Mouse (Mus musculus) skeletal muscle tissue, adult 2 months (tissue): ENCODE results near the gene Chic1.

Experiments used
- DNase-seq: peaks from one replicate; pipeline ENCODE4 v3.0.0-alpha.2; 2012; ENCODE audit warnings: low read depth, low spot score

The Chic1 gene

DNA sequence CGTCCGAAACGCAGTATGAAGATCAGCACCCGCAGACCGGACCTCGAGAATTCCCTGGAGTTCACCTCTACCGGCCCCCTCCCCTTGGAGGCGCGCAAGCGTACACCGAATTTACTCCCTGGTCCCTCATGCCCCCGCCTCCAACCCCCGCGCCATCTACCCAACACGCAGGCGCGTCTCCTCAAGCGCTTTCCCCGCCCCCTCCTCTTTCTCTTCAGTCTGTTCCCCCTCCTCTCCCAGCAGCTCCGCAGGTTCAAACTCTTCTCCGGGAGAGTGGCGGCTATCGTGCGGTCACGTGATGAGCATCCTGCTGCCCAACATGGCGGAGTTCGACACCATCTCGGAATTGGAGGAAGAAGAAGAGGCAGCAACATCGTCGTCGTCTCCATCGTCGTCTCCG lies at the start of gene Chic1:
Chic1 (plus strand) TSS at position 190 of the 400 bp plus-strand sequence.
- peak; percentile 1 for DNase-seq

DNA sequence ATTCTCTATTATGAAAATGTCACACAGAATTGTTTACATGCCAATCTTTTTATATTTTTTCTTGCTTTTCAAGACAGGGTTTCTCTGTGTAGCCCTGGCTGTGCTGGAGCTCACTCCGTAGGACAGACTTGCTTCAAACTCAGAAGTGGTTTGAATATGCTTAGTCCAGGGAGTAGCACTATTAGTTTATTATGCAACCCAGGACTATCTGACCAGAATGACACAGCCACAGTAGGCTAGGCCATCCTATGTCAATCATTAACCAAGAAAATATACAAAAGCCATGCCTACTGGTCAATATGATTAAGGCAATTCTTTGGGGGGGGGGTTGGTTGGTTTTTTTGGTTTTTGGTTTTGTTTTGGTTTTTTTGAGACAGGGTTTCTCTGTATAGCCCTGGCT lies 48.0 kb upstream of the Chic1 start:
- DNase-seq: no peak

DNA sequence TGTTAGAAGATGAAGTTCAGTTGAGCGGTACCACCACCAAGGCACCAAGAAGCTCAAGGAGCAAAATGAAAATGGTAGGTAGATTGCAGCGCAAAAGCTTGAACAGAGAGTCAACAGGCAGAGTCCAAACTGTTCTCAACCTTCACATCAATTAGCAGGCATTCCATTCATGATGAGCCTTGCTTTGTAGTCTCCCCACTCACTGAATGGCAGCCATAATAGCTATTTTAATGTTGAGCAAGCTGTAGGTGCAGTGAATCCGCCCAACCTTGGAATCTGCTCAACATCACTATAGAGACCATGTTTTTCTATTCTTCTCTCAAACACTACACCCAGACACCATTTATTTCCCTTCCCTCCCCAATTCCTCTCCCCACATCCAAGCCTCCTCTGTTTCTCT lies 44.6 kb upstream of the Chic1 start:
- DNase-seq: no peak

DNA sequence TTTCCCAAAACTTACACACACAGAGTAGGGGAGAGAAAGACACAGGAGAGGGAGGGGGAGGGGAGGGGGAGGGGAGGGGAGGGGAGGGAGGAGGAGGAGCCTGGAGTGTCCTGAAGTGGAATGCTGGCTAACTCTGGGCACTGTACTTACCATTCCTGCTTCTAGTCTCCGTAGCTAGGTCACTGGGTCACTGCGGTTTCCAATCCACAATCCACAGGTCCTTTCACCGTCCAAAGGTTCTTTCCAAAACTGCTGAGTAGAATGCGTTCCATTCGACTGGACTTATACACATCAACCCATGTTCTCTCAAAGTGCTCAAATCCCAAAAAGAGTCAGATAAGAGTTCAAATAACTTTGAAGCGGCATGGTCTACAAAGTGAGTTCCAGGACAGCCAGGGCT lies 42.1 kb upstream of the Chic1 start:
- no peak for DNase-seq

DNA sequence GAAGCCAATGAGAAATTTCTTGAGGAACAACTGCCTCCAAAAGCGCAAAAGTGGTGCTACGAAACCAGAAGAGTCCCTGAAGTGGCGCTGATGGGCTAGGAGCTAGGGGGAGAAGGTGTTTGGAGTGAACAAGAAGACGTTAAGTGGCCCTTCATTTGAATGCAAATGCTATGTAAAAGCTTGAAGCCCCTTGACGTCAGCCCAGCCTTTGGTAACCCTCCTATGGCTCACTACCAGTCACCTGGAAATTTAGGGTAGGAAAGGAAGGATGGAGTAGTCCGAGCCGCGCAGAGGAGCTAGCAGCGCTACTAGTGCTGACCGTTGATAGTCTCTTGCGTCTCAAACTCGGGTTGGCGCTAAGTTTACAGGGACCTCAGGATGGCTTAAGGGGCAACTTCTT lies 35.1 kb upstream of the Chic1 start, which contains the start of gene Cdx4:
Cdx4 (plus strand) TSS at position 253 of the 400 bp plus-strand sequence.
- DNase-seq: no peak

DNA sequence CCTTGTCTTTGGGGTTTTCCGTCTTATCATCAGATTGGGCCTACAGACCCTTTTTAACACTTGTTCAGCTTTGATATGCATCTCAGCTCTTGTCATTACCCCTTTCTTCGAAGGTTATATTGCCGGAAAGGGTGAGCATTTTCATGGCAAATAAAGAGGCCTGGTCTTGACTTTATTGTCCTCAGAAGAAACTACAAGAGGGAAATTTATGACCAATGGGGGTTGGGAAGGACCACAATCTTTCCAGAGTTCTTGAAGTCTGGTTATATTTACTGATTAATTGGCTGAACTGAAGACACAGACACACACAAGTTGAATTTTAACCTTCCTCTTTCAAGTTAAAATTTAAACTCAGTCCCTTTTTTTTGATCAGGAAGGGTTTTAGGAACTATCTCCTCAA lies 30.4 kb upstream of the Chic1 start:
- DNase-seq: no peak

DNA sequence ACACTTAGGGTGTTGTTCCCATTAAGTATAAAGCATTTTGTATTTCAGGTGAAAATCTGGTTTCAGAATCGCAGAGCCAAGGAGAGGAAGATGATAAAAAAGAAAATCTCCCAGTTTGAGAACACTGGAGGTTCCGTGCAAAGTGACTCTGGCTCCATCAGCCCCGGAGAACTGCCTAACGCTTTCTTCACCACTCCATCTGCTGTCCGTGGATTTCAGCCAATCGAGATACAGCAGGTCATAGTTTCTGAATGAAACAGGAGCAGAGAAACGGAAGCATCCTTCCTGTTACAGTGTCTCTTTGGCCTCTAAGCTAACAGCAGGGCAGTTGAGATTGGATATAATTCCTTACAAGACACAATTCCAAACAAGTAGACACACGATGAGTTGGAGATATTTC lies 26.9 kb upstream of the Chic1 start:
- no peak for DNase-seq

DNA sequence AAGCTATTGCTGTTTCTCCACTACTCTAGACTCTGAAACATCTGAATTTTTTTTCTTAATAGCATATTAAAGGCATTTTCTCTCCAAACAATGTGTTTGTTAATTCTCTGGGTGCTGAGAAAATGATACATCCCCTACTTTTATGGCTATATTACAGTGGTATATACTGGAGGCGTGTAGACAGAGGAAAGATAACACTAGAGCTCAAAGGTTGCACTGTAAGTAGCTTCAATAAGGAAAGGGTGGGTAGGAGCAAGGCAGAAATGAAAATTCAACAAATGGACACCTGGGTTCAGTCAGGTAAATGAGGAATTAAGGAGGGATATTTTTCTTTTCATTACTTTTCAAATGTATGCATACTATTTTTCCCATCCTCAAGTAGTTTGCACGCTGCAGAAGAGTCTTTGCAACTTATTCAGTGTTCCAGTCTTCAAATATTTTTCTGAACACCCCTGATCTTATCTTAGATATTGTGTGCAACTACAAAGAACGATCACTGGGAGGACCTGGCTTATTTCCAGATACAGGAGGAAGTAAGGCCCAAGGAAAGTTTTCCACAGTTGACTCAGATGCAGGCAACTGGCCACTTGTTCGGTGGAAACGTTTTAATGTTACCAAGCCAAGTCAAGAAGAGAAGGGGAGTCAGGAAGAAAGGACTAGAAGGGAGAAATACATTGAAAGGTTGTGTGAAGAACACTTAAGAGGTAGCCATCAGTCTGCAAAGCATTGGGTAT lies 25.0 kb upstream of the Chic1 start:
- no peak for DNase-seq

DNA sequence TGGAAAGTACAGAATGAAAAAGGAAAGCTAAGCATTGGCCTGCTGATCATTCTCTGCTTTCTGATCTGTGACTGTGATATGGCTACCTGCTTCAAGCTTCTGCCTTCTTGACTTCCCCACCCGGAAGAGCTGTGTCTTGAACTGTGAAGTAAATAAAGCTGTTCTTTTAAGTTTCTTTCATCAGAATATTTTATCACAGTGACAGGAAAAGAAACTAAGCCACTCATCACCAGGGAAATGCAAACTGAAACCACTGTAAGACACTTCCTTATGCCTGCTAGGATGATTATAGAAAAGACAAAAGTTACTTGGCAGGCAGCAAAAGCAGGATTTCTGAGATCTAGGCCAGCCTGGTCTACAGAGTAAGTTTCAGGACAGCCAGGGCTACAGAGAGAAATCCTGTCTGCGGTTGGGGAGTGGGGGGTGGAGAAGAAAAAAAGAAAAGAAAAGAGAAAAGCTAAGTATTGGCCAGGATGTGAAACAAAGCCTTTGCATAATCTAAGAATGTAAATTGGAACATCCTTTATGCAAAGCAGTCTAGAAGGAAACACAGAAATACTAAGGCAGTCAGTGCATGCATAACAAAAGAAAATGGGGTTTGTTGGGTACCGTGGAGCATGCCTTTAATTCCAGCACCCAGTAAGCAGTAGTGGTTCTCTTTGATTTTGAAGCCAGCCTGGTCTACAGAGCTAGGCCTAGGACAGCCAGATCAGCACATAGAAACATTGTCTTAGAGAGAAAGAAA lies 14.7 kb upstream of the Chic1 start:
- no peak for DNase-seq

DNA sequence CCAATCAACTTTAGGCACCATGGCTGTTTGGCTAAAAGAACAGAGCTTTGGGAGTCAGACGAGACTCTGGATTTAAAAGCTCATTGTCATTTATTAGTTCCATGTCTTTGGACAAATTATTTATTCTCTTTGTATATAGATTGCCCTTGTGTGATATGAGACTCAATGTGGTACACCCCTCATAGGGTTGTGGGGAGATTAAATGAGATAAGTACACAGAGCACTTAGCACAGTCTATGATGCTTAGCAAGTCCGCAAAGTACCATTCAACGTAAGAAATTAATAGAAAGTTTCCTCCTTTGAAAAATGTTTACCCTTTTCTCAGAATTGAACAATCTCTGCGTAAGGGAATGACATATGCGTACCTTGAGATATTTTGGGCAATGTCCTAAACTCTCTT lies 492 bp upstream of the Chic1 start:
- no peak for DNase-seq

DNA sequence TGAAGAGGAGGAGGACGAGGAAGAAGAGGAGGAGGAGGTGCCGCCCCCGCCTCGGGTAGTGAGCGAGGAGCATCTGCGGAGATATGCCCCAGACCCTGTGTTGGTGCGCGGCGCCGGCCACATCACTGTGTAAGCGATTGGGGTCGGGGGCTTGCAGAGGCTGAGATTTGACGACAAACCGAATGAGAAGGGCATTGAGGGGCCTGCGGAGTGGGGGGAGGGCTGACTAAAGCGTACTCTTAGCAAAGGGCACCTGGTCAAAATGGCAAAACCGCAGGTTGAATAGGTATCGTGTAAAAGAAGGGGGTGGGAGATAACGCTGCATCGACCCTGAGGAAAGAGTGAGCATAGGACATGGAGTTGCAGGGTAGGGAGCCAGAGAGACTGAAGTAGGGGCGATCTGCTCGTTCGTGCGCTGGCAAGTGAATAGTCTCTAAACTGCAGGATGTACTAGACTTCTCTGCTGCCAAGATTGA lies 523 bp downstream of the Chic1 start:
- no peak for DNase-seq

DNA sequence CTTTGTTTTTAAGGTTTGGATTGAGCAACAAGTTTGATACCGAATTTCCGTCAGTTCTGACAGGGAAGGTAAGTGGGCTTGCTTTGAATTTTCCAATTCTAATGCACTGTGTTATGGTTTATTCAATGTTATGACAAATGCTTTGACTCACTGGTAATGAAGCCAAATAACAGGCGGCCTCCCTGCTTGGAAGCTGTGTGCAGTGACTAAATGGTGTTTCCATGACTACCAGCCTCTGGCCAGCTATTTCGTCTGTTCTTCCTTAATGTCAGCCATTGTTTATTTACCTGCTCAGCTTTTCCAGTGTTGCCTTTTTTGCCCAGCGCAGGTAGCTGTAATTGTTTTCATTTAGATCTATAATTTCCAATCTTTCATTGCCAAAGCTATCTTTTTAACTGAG lies 9.9 kb downstream of the Chic1 start:
- DNase-seq: peak; percentile 1

DNA sequence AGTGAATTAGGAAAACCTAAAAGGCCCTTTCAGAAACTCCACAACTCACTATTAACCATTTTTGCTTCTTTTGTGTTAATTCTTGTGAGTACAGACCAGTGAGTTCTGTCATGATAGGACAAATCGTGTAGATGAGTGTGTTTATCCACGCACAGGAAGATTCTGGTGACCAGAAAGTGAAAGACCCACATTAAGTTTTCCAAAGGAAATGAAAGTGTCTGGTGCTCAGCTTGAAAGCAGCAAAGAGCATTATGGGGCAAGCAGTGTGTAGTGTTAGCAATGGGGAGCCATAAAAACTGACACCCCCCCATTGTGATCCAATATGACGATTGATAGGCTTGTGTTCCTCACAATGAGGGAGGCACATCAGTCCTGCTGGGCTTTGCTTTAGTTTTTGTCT lies 12.4 kb downstream of the Chic1 start:
- DNase-seq: no peak

DNA sequence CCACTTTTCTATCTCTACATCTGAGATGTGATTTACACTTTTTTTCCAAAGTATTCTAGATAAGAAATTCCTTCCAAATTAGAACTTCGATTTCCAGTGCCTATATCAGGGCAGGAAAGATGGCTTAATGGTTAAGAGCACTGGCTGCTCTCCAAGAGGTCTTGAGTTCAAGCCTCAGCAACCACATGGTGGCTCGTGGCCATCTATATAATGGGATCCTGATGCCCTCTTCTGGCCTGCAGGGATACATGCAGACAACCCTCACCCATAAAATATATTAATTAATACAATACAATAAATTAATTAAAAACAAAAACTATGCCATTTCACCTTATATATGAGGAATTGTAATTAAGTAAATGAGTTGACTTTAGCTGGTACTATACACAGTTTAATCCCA lies 14.9 kb downstream of the Chic1 start:
- DNase-seq: no peak

DNA sequence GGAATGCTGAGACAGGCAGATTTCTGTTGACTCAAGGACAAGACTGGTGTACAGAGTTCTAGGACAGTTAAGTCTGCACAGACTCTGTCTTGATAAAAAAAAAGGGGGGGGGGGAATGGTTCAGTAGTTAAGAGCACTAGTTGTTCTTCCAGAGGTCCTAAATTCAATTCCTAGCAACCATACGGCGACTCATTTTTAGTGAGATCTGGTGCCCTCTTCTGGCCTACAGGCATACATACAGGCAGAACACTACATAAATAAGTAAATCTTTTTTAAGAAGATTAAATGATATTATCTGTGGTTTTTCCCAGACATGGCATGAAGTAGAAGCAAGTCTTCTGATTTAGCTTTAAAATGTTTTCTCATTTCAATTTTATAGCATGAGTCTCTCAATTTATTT lies 15.4 kb downstream of the Chic1 start:
- DNase-seq: no peak

DNA sequence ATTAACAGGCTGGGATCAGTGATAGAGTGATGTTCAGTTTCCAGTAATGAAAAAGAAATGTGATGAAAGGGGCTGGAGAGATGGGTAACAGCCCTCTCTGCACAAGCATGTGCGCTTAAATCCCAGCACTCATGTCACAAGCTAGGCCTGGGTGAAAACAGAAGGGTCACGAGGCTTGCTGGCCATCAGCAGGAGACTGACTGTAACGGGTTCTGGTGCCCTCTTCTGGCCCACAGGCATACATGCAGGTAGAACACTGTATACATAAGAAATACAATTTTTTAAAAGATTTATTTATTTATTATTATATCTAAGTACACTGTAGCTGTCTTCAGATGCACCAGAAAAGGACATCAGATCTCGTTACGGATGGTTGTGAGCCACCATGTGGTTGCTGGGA lies 18.0 kb downstream of the Chic1 start:
- DNase-seq: peak; percentile 7

DNA sequence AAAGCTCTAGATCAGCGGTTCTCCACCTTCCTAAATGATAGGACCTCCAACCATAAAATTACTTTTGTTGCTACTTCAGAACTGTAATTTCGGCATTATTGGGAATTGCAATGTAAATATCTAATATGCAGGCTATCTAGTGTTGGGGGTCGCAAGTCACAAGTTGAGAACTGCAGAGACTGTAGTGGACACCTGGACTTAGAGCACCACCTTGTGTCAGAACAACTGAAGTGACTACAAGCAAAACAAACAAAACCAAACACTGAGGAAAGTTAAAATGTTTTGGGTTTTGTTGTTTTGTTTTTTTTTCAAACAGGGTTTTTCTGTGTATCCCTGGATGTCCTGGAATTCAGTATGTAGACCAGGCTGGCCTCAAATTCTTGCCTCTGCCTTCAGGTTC lies 28.3 kb downstream of the Chic1 start:
- no peak for DNase-seq

DNA sequence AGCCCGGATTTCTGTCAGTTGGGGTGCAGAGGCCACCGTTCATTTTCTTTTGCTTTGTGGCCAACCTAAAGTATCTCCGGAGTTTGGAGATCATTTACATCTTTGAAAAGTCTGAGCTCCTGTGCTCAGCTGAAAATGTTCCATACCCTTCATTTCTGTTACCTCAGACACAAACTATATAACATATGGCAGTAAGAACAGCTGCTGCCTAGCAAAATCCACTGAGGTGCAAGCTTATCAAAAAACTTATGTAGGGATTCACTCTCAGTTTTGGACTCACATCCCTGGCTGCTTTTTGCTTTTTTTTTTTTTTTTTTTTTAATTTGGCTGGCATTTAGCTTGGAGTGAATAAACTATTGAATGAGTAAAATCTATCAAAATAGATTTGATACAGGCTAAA lies 31.9 kb downstream of the Chic1 start:
- no peak for DNase-seq

DNA sequence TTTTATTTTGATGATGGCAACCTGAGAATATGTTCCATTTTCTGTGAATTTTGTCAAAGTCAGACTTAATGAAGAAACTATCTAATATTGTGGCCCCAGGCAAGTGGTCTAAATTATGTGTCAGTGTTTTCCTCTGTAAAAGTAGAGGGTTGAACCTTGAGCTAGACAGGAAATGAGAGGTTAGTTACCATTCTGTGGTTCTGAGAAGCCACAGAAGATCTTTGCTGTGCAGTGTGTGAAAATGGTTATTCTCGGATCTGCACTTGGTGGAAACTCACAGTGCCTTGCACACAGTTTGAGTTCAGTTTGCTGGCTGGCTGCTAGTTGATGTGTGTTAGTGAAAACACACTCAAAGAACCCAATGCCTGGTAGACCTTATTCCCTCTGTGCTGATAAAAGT lies 37.6 kb downstream of the Chic1 start:
- DNase-seq: no peak

DNA sequence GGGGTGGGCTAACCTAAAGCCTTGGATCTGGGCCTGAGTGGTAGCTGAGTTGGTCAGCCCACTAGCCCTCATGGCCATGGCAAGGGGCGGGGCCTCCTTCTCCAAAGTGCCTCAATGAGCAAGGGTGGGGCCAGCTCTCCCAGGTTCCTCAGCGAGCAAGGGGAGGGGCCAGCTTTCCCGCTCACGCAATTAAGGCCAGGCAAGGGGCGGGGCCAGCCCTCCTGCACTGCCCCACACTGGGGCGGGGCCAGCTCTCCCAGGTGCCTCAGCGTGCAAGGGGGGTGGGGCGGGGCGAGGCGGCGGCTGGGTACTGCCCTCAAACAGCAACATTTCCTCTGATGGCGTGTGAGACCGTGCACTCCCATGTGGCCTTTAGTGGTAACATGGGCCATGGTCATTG lies 48.7 kb downstream of the Chic1 start:
- no peak for DNase-seq

DNA sequence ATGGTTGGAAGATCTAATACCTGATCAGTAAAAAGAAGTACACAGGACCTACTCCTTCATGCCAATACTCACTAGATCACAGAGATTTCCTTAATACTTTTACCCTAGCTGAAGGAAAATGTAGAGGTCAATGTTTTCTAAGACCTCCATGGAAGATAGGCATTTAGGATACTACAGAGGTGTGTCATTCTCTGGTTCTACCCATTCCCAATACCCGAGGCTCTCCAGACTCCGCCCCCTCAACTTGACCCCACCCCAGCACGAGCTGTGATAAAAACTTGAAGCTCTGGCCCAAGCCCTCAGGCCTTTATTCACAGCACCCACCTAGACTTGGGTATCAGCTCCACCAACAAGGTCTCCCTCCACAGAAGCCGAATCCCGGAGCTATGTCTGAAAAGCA lies 57.9 kb downstream of the Chic1 start, which contains the start of gene Tsx:
Tsx (plus strand) TSS at position 301 of the 400 bp plus-strand sequence.
- no peak for DNase-seq

DNA sequence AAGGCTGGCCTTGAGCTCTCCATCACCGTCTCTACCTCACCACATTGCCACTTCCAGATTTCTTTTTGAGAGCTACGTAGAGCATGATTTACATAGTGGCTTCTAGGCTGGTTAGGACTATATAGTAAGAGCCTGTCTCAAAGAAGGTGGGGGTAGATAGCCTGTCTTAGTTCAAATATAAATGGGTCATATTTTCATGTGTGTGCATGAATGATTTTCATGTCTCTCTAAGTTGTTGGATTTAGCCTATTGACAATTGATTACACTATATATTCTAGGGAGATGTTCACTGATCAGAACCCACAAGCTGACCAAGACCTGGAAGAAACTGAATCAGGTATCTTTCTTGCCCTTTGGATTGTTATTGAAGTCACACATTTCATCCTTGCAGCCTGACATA lies 65.4 kb downstream of the Chic1 start, which contains the start of gene Gm26992:
Gm26992 (plus strand) TSS at position 301 of the 400 bp plus-strand sequence.
- no peak for DNase-seq

DNA sequence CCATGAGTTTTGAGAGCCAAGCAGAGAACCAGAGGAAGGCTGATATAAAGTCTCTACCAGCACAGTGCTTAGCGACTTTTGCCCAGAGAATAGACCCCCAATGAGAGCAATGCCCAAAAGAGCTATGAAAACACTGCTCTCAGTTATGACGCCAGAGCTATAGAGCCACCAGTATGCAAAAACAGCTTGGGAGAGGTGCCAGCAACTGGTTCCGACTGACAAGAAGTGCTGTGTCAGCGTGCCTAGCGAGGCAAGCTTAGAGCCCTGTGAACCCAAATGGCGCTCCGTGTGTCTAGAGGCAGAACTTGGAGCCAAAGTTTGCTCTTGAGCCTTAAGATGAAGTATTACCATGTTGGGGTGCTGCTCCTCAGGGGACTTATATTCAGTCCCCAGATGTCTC lies 71.4 kb downstream of the Chic1 start:
- DNase-seq: no peak
